Mouse (Mus musculus): ENCODE results near the gene Cdk5.

Gene Cdk5

DNA sequence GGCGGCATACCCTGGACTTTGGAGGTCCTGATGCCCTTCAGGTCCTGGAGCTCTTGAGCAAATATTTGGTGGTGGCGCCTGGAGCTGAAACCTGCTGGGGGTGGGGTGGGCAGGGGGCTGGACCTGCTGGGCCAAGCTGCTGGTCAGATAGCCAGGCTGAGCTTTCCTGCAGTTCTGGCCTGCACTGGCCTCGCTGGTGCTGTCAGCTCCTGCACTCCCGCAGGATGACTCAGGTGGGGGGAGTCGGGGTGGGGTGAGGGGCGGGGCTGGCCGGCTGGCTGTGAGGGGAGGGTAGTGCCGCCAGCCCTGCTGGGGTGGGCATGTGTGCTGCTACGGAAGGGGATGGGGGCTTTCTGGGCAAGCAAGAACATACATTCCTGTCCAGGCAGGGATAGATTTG lies 5.3 kb upstream of the Cdk5 start:
- no peak for DNase-seq (ENCODE audit: low read depth in 1 of 2, low spot score in 2 of 2)

DNA sequence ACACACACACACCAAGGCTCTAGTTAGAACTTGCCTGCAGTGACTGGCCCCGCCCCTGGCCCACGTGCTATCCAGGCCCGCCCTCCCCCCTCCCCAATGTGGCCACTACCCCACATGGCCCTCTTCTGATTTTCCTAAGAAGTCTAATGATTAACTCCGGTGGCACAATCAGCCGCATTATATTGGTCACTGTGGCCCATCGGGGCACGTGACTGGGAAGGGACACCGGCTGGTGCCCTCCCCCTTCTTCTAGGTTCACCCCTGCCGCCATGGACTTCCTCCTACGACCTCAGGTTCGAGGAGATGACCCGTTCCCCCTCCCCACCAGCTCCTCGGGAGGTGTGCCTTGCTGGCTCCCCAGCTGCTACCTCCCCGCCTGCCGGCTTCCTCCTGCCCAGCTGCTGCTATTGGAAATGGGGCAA lies 4.7 kb upstream of the Cdk5 start:
- DNase-seq (ENCODE audit: low read depth in 1 of 2, low spot score in 2 of 2) = no peak

DNA sequence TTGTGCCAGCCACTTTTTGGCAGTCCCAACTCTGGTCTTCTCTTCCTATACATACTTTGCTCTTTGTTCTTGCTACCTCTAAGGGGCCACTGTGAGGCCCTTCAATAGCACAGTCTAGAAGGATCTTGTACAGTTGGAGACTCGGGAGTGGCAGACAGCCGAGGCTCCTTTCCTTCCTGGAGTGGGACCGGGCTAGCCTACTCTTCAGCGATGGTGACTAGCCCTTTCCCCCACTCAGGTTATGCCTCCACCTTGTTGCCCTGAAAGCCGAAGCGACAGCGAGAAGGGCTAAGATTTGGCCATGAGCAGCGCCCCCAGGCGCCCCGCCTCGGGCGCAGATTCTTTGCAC lies 3.9 kb upstream of the Cdk5 start:
- DNase-seq (ENCODE audit: low read depth in 1 of 2, low spot score in 2 of 2) = no peak

DNA sequence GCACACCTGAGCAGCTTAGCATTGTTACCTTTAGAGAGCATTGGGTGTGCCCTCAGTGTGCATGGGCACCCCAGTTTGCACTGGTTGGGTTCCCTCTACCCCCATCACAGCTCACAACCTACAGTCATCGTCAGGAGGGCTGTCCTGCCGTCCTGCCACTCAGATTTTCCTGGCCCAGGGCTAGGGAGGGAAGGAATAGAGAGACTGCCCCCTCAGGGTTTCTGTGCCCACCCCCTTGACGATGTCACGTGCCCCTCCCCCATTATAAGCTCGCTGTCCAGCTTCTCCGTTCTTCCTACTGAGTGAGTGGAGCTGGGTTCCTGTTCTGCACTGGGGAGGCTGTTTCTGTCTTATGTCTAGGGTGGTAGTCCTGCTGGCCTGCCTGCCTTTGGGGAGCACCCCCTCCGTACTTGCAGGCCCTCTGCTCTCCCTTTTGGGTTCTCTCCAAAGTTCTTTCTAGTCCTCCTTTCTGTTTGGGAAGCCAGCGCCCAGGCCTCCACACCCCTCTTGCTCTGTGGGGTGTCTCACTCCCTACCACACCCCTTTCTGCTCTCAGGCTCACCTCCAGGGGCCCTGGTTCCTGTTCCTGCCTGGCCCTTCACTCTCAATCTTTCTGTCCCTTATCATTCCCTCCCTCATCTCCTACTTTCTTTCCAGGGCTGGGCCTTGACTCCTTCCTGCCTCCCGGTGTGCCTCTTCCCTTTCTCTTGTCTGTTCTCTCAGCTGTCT lies 3.4 kb upstream of the Cdk5 start:
- DNase-seq (ENCODE audit: low read depth in 1 of 2, low spot score in 2 of 2) = no peak

DNA sequence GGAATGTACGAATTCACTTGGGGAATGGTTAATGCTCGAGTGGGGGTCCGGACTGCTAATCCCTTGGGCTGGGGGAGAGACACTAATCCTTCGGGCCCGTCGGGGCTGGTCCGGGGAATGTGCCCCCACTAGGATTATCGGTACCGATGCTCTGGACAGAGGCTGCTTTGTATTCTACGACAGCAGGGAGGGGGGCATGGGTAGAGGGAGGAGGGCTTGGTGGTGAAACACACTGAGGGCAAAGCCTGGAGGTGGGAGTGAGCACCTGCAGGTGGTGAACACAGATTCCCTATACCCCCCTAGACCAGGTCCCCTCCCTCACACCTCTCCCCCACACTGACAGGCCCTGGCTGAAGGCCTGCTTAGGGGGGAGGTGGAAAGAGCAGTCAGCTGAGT lies 2.7 kb upstream of the Cdk5 start:
- no peak for DNase-seq (ENCODE audit: low read depth in 1 of 2, low spot score in 2 of 2)

DNA sequence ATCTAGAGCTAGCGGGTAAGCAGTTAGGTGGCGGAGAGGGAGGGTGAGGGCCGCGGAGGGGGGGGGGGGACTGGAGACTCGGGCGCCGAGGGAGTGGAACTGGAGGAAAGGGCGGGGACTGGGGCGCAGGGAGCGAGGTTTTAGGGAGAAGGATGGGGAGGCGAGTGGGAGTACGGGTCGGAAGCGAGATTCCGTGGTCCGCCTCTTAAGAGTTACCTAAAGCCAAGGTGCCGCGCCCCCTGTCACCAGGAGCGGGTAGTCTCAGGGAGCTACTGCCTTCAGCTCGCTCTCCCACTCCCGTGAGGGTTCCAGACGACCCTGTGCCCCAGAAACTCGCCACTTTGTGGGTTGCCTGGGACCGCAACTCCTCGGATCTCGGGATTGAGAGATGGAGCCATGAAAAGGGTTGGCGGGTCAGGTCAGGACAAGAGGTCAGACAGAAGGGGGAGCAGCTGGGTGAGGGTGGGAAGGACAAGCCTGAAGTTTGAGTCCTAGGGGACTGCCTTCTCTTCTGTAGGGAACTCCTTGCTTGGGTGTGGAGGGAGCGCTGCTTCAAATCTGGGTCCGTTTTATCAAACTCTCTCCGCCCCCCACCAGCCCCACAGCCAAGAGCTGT lies 2.2 kb upstream of the Cdk5 start:
- DNase-seq (ENCODE audit: low read depth in 1 of 2, low spot score in 2 of 2) = no peak

DNA sequence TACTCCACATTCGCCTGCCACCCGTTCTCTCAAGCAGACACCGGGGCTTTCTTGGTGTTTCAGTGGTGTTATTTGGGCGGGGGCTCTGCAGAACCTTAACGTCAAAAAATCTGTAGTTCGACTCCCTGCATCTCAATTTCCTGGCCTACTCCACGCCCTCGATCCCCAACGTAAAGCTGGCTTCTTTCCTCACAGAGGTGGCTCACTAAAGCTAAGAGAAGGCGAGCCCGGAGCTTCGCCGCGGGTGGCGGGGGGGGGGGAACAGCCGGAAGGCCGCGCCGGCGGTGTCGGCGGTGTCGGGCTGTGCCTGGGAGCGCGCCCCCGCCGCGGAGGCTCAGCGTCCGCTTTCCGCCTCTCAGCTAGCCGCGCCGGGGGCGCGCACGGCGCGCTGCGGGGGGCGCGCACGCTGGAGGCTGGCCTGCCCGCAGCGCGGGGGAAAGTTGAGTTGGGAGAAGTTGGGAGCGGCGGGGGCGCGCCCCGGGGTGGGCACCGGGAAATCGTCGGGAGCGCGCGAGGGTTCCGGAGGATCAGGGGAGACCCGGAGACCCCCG lies 1.6 kb upstream of the Cdk5 start:
- DNase-seq (ENCODE audit: low read depth in 1 of 2, low spot score in 2 of 2) = peak in 1 of 2 experiments; percentile 64

DNA sequence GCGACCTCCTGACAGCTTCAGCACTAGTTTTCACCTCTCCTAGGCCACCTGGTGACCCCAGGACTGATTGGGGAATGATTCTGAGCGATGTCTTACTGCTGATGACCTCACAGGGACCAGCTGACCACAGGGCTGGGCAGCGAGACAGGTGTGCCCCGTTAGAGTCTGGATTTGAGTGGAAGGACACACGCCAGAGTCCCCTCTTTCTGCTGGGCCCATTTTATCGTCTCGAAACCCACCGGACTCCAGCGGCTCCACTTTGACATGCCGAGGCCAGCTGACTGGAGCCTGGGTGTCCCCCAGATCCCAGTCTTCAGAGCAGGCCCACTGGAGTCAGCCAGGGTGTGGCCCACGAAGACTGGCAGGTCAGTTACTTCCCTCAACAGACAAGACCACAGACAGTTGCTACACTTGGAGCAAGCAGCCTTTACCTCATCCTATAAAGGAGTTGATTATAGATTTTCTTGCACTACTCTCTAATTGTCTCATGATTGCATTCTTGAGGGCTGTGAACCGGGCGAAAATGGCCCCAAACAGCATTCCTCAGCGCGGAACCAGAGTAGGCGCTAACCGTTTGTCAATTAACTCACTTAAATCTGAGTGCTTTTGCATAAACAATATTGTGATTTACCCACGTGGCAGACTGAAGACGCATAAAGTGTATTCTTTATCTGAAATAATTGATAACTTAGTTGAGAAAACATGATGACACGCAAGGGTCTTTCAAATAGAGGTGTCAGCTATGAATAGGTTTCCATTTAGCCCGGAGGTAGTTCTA lies 863 bp upstream of the Cdk5 start:
- peak in 1 of 2 experiments; percentile 43 for DNase-seq (ENCODE audit: low read depth in 1 of 2, low spot score in 2 of 2)

DNA sequence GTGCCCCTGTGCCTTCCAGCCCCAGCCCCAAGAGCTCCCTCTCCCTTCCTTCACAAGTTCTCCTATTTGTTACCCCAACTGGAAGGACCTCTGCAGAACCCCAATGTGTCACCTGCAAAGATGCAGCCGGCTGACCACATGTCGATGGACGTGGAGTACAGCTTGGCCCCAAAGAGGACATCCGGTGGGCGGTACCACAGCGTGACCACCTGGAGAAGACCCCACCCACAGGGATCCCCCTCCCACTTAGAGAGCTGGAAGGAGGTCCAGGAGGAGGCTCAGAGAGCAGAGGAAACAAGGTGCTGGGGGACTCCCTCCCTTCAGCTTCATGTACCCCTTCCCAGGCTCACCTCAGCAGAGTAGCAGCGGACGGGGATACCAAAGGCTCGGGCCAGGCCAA lies 2.9 kb downstream of the Cdk5 start:
- no peak for DNase-seq (ENCODE audit: low read depth in 1 of 2, low spot score in 2 of 2)

DNA sequence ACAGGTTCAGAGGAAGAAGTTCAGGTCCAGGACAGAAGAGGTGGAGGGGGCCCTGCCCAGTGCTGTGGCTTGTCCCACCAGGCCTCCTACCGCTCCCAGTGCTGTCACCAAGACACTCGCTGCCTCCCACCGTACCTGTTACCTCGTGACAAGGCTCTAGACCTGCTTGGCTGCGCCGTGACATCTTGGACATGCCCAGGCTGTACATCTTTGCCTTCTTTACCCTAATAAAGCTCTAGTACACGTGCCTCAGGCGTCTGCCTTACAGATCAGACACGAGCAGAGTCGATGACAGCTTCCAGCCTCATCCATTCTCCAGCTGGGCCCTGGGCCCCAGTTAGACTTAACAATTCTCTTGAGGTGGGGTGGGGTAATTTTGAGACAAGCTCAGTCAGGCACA lies 5.7 kb downstream of the Cdk5 start:
- no peak for DNase-seq (ENCODE audit: low read depth in 1 of 2, low spot score in 2 of 2)

DNA sequence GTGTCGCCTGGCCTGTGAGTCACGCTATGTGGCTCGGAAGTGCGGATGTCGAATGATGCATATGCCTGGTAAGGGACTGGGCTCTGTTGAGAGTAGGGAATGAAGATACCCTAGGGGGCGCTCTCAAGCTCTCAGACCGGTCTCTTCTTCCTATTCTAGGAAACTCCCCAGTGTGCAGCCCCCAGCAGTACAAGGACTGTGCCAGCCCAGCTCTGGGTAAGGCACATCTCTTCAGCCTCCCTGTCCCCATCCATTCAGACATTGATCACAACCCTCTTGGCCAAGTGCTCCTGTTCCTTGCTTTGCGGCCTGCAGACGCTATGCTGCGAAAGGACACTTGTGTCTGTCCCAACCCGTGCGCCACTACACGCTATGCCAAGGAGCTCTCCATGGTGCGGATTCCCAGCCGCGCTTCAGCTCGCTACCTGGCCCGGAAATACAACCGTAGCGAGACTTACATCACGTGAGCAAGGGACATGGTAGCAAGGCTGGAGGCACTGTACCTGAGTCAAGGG lies 7.1 kb downstream of the Cdk5 start:
- peak in 1 of 2 experiments; percentile 46 for DNase-seq (ENCODE audit: low read depth in 1 of 2, low spot score in 2 of 2)

DNA sequence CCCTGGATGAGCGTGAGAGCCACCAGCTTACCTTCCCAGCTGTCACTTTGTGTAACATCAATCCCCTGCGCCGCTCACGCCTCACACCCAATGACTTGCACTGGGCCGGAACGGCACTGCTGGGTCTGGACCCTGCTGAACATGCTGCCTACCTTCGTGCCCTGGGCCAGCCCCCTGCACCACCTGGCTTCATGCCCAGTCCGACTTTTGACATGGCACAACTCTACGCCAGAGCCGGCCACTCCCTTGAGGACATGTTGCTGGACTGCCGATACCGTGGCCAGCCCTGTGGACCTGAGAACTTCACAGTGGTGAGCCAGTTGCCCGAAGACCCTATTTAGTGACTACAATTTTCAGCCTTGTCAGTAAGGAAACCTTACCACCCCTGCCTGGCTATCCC lies 9.4 kb downstream of the Cdk5 start:
- DNase-seq (ENCODE audit: low read depth in 1 of 2, low spot score in 2 of 2) = no peak

DNA sequence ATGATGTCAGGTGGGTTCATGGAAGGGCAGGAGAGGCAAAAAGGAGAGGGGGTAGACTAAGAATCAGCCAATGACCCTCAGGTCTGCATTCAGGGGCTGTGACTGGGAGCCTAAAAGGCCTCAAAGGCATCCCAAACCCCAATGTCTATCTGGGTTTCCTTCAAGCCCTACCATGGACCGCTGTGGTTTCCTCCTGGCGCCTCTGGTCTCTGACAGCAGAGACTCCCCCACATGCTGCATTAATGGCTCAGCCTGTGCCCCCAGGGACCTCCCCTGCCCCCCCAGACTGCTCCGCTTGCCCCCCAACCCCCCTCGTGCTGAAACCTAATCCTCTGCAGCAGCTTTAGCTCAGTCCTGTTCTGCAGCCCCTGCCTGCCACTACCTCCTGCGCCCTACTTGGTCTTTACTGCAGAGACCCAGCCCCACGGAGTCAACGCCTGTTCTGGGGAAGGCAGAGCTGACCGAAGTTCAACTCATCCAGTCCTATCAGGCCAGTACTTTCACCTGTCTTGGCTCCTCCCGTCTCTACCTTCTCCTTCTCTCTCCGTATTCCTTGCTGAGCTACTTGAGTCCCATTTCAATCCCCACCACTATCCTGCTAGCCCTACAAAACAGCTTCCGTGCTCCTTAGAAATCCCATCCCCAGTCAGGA lies 10.2 kb downstream of the Cdk5 start, which contains the start of gene Asic3:
Asic3 (plus strand) TSS at position 351 of the 652 bp plus-strand sequence.
- no peak for DNase-seq (ENCODE audit: low read depth in 1 of 2, low spot score in 2 of 2)

DNA sequence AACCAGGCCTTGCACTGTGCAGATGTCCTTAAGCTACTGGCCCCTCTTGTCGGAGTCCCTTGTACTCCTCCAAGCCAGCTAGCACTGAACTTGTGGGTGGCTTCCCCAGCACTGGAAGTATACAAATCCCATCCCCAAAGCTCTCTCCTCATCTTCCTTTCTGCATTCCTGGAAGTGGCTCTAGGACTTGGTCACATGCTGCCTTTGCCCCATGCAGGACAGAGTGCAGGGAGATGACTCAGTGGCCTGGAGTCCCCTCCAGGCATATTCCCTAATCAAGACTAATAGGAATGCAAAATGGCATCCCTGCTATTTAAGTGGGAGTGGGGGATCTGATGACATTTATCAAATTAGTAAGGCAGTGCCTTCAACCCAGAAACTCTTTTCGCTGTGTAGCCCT lies 11.3 kb downstream of the Cdk5 start:
- no peak for DNase-seq (ENCODE audit: low read depth in 1 of 2, low spot score in 2 of 2)

DNA sequence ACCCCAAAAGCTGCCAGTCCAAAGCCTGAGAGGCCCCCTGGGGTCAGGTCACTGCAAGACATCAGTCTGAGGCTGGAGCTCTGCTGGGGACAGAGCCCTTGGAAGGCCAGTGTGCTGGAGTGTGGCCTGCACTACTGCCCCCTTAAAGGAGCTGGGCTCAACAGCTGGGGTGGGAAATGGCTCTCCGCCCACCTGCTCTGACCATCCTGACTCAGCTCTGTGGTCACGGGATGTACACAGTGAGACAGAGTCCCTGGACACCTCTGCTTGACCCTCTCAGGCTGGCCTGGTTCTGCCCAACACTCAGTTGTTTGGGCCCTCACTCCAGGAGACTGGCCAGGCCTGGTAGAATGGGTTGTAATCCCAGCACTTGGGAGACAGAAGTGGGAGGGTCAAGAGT lies 13.9 kb downstream of the Cdk5 start:
- DNase-seq (ENCODE audit: low read depth in 1 of 2, low spot score in 2 of 2) = no peak

DNA sequence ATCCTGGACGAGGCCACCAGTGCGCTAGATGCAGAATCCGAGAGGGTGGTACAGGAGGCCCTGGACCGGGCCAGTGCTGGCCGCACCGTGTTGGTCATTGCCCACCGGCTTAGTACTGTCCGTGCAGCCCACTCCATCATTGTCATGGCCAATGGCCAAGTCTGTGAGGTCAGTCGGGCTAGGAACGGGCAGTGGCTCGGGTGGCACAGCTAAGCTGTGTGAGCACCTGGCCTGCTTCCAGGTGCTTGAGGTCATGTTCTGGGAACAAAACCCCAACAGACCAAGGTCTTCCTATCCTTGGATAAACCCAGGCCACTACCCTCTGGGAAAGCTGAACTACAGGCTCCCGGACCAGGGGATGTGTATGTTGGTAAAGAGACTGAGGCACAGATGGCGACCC lies 14.7 kb downstream of the Cdk5 start:
- no peak for DNase-seq (ENCODE audit: low read depth in 1 of 2, low spot score in 2 of 2)

DNA sequence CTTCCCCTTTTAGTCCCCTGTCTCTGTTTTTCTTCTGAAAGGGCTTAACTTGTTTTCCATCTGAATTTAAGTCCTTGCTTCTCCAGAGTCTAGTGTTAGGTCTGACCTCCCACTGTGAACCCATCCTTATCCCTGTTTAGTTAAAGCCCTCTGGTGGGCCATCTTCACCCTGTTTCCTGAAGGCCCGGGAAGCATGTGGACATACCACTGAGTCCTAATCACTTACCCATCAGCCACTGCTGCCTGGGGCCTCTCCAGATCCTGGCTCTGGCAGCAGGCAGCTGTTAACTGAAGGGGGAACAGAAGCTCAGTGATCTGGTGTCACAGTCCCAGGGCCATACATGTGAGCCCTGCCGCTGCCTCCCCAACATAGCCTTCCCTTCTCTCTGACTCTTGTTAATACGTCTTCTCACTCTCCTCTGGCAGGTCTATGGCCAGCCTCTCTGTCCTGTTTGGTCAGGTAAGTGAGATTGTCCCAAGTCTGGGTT lies 17.9 kb downstream of the Cdk5 start:
- DNase-seq (ENCODE audit: low read depth in 1 of 2, low spot score in 2 of 2) = no peak

DNA sequence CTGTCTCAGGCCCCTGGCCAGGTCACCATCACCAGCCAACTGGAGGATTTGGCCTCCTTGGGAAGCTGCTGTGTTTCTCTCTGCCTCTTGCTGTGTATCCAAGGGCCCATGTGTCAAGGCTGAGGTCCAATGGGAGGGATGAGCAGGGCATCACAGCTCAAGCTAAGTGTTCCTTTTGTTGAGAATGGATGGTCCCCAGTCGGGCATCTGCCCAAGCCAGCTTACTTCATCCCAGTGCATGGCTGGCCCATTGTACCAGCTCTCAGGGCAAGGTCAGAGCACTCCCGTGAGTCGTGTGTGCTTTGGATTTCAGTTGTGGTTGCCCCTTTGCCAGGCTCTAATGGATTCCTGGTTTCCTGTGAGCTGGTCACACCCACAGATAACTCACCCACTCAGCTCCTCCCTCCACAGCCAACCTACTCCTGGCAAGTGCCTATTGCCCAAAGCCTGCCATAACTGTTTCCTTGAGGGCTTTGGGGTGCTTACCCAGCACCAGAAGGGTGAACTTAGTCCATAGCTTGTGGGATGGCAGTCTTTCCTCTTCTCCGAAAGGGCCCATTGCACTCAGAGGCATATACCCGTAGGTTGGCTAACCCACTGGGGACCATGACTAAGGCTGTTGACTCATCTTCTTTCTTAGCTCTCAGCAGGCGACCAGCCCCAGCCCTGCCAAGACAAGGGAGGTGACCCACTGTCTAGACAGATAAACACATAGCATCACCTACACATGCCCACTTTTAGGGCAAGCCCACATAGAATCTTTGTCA lies 18.6 kb downstream of the Cdk5 start:
- no peak for DNase-seq (ENCODE audit: low read depth in 1 of 2, low spot score in 2 of 2)

DNA sequence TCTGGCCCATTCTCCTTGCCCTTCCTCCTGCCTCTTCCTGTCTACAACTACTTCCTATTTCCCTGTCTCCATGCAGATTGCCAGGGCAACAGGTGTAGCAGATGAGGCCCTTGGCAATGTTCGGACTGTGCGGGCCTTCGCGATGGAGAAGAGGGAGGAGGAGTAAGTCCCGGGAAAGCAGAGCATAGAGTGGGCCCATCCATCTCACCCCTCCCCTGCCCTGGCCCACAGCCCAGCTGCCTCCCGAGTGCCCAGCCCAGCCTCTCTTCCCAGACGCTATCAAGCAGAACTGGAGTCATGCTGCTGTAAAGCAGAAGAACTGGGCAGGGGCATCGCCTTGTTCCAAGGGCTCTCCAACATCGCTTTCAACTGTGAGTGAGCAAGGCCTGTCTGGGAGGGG lies 21.4 kb downstream of the Cdk5 start:
- DNase-seq (ENCODE audit: low read depth in 1 of 2, low spot score in 2 of 2) = no peak

DNA sequence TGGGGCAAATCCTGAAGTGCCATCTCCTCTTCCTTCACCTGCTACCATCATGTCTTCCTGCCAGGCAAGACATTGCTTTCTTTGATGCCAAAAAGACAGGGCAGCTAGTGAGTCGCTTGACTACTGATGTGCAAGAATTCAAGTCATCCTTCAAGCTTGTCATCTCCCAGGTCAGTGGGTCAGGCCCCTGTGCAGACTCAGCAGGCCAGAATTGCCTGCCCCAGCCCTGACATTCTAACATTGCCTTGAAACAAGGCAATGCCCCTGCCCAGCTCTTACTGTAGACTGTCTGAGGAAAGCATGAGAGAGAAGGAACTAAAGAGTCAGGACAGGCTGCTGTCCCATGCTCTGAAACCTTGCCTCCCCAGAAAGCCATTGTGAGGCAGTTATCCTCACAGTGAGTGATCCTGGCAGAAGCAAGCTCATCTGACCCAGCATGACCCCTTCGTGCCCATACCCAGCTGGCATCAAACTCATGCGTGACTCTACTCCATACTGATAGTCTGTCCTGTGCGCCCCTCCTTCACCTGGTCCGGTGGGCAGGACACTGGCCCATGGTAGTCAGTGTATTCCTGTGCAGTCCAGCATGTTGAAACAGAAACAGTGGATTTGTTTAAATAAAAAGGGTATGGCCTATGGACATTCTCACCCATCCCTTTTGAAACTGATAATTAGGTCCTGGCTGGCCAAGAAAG lies 22.3 kb downstream of the Cdk5 start:
- DNase-seq (ENCODE audit: low read depth in 1 of 2, low spot score in 2 of 2) = no peak

Data from monocyte, adult 2 months (primary cell).